Mouse (Mus musculus) MEL (cell line): ENCODE measurements at regions not wholly inside any gene's neighbourhood (a gene's known extent, or its start where the extent isn't known, plus 50 kb on each side); places are given as distances from the start of the nearest gene placed in this dataset.

Source experiments
- CHD2 ChIP-seq: IDR thresholded peaks from 2 replicates; pipeline ENCODE4 v1.6.1; 2011; ENCODE audit warnings: low read length, improper control_type of control experiment
- CTCF ChIP-seq, 3 experiments: IDR thresholded peaks in 2 of 3; conservative IDR thresholded peaks in 1 of 3; 2 replicates each; pipeline ENCODE4 v1.5.1; 2011 to 2012; ENCODE audit warnings: low read length in 3 of 3, low read depth in 2 of 3, mild to moderate bottlenecking in 2 of 3, improper control_type of control experiment in 1 of 3, inconsistent platforms in 1 of 3, mixed read lengths in 1 of 3, moderate library complexity in 1 of 3; ENCODE audit not compliant: control insufficient read depth in 1 of 3, insufficient read depth in 1 of 3, poor library complexity in 1 of 3, severe bottlenecking in 1 of 3
- ELF1 ChIP-seq: IDR thresholded peaks from 2 replicates; pipeline ENCODE4 v1.6.1; 2014; ENCODE audit warnings: low read depth, mild to moderate bottlenecking, inconsistent platforms, low read length, improper control_type of control experiment, moderate library complexity
- EP300 ChIP-seq, 2 experiments: IDR thresholded peaks; 2 replicates each; pipeline ENCODE4 v1.6.1; 2011; ENCODE audit warnings: improper control_type of control experiment in 2 of 2, low read length in 2 of 2, low read depth in 1 of 2, mild to moderate bottlenecking in 1 of 2
- GATA1 ChIP-seq: IDR thresholded peaks from 2 replicates; pipeline ENCODE4 v1.6.1; 2011; ENCODE audit warnings: low read depth, low read length, improper control_type of control experiment
- MAFK ChIP-seq: IDR thresholded peaks from 2 replicates; pipeline ENCODE4 v1.6.1; 2011; ENCODE audit warnings: low read depth, mild to moderate bottlenecking, low read length, improper control_type of control experiment, borderline replicate concordance
- NRF1 ChIP-seq: IDR thresholded peaks from 2 replicates; pipeline ENCODE4 v1.6.1; 2014; ENCODE audit warnings: low read depth, mild to moderate bottlenecking, inconsistent platforms, low read length, improper control_type of control experiment, moderate library complexity; ENCODE audit not compliant: poor library complexity, insufficient read depth, severe bottlenecking
- POLR2A ChIP-seq, 2 experiments: IDR thresholded peaks; 2 replicates each; pipeline ENCODE4 v1.6.1; 2011 to 2012; ENCODE audit warnings: low read length in 2 of 2, mild to moderate bottlenecking in 2 of 2, control low read depth in 1 of 2, improper control_type of control experiment in 1 of 2, low read depth in 1 of 2, moderate library complexity in 1 of 2; ENCODE audit not compliant: control insufficient read depth in 1 of 2, insufficient read depth in 1 of 2, poor library complexity in 1 of 2
- POLR2AphosphoS5 ChIP-seq: IDR thresholded peaks from 2 replicates; pipeline ENCODE4 v1.6.1; 2012; ENCODE audit warnings: low read depth, borderline replicate concordance, mild to moderate bottlenecking, inconsistent platforms, low read length, moderate library complexity, mixed read lengths
- RCOR1 ChIP-seq: IDR thresholded peaks from 2 replicates; pipeline ENCODE4 v1.6.1; 2012; ENCODE audit warnings: low read depth, mild to moderate bottlenecking, inconsistent platforms, low read length, improper control_type of control experiment
- UBTF ChIP-seq: IDR thresholded peaks from 2 replicates; pipeline ENCODE4 v1.6.1; 2012; ENCODE audit warnings: low read depth, mild to moderate bottlenecking, inconsistent platforms, low read length, improper control_type of control experiment, moderate library complexity, borderline replicate concordance; ENCODE audit not compliant: insufficient read depth
- USF1 ChIP-seq: IDR thresholded peaks from 2 replicates; pipeline ENCODE4 v1.6.1; 2014; ENCODE audit warnings: low read depth, mild to moderate bottlenecking, inconsistent platforms, low read length, improper control_type of control experiment, moderate library complexity
- ZNF384 ChIP-seq: IDR thresholded peaks from 2 replicates; pipeline ENCODE4 v1.6.1; 2012; ENCODE audit warnings: low read depth, mild to moderate bottlenecking, inconsistent platforms, low read length, improper control_type of control experiment

GRCm38 (mm10) chr7:36851275-36851889, 153.5 kb downstream of the Tshz3 start:
- no peak for TF ChIP-seq CTCF (IDR thresholded peaks at IDR 0.05 in 2 of 3, conservative IDR thresholded peaks at IDR 0.05 in 1 of 3; ENCODE audit: control insufficient read depth in 1 of 3, insufficient read depth in 1 of 3, low read depth in 2 of 3, low read length in 3 of 3, poor library complexity in 1 of 3, severe bottlenecking in 1 of 3)
- no peak for TF ChIP-seq ELF1
- no peak for TF ChIP-seq POLR2A (IDR thresholded peaks at IDR 0.05; ENCODE audit: control insufficient read depth in 1 of 2, insufficient read depth in 1 of 2, low read depth in 1 of 2, low read length in 2 of 2, poor library complexity in 1 of 2)
- no peak for TF ChIP-seq NRF1
- TF ChIP-seq MAFK: no peak
- no peak for TF ChIP-seq ZNF384
- no peak for TF ChIP-seq EP300 (IDR thresholded peaks at IDR 0.05; ENCODE audit: low read depth in 1 of 2, low read length in 2 of 2)
- no peak for TF ChIP-seq RCOR1
- no peak for TF ChIP-seq USF1
- TF ChIP-seq UBTF: no peak
- no peak for TF ChIP-seq GATA1
- no peak for TF ChIP-seq POLR2AphosphoS5
- TF ChIP-seq CHD2: no peak
